Mouse (Mus musculus): ENCODE measurements around the gene Cacna1a.

- TF ChIP-seq HCFC1 (IDR thresholded peaks at IDR 0.05; ENCODE audit: borderline replicate concordance, insufficient read depth, low read length) (no peak), ZC3H11A (IDR thresholded peaks at IDR 0.05; ENCODE audit: borderline replicate concordance, low read depth, low read length) (no peak), ZNF384 (IDR thresholded peaks at IDR 0.05; ENCODE audit: low read depth, low read length) (no peak), CHD2 (IDR thresholded peaks at IDR 0.05; ENCODE audit: low read depth, low read length) (no peak)
Measured at GRCm38 (mm10) chr8:84592015-84592662, 203.9 kb downstream of the Cacna1a start.

Data from ES-E14 (cell line).